Mouse (Mus musculus) hindlimb bud, embryonic 11.5 days (tissue): Measurements from ENCODE around the gene Abcc9.

Experiments used
- DNase-seq: peaks from one replicate; pipeline ENCODE4 v3.0.0-alpha.2; 2012; ENCODE audit warnings: low read depth, low spot score; ENCODE audit errors: extremely low spot score

Abcc9 gene

DNA sequence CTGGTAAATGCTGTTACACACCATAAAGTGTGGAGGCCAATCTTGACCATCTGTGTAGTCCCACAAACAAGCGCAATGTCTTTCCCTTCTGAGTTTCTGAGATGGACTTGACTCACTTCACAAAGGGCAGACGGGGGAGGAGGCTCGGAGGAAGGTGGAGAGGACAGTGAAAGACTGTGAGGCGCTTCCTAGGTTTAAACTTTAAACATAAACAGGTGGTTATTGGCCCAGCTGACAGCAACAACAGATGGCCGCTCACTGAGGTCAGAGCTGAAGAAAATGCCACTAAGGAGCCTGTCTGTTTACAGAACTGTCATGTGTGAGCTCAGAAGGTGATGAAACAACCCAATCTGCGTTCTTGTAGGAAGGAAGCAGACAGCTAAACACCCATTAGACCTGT lies 78.8 kb downstream of the Abcc9 start:
- DNase-seq, result no peak

DNA sequence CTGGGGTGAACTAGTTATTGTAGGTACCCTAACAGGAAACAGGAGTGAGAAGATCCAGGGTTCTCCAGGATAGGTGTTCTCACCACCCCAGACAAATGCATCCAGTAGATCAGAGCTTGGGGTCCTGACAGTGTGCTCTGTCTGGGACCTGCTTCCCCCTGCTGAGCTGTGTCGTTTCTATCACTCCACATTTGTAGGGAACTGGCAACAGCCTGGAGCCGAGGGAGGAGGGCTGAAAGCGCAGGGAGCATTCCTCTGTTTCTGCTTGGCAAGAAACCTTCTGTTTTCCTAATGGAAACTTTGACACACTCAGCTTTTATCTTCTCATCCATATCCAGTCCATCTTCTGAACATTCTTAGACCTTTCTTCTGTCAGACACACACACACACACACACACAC lies 85.5 kb downstream of the Abcc9 start:
- DNase-seq, result no peak

DNA sequence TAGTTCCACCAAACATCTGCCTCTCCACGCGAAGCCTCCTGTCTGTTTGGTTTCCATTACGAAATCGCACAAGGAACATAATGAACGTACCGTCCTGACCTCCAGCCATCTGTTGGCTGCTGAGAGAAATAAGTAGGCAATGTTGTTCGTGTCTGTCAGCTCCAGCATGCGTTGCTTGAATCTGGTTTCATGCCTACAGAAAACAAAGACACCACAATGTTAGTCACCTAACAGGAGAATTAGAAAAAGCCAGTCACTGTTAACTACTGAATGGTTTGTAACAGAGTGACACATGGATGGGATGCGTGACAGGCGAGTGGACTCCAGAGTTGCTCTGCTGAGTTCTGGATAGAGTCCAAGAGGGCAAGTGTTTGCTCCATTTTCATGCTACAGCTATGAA lies 87.8 kb downstream of the Abcc9 start:
- DNase-seq, result no peak

DNA sequence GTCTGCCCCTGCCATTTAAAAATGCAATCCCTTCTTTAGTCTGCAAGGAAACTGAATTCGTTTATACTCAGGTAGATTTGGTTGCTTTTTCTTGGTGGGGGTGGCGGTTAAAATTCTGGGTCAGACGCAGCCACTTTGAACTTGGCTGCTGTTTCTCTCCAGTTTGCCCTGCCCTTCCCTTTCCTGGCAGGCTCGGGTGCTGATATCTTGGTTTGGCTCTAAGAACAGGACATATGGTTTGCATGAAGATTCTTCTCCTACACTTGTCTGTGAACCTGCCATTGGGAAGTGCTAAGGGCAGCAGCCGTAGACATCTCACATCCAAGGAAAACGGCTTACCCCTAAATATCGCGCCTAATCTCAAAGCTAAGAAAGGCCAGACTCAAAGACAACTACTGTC lies 89.7 kb downstream of the Abcc9 start:
- DNase-seq, result no peak

DNA sequence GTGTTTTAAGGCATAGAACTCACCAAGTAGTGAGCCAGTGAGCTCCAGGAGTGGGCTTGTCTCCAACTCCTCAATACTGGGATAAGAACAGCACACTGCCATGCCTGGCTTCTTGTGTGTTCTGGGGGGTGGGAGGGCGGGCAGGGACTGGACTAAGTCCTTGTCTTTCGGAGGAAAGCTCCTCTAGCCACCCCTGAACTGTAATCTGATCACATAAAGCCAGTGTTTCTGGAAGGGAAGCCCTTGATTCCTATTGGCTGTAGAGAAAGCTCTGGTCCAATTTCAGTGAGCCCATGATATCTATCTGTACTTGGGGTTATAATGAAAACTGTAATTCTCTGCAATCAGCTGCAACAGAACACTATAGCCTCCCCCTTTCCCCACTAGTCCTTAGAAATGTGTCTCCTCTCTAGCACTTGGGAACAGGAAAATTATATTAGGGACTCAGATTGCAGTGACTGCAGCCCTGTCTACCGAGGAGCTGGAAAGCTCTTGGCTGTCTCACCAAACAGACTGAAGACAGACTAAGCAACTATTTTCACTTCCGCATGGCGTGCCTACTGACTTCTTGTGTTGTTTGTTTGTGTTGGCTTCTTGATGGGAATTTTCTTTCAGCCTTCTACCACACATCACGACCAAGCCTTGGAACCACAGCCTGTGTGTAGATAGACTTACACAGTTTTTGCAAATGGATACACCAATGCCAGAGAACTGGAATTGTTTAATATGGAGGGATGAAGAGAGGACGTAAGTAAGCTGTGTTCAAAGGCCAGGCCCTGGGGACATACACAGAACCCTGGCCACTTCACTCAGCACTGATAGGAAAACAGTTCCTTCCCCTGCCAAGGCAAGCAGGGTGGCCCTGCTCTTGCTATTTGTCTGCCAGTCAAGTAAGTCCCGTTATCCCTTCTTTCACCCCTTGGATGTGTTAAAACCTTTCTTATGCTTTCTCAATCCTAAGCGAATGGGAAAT lies 92.4 kb downstream of the Abcc9 start:
- DNase-seq, result no peak

DNA sequence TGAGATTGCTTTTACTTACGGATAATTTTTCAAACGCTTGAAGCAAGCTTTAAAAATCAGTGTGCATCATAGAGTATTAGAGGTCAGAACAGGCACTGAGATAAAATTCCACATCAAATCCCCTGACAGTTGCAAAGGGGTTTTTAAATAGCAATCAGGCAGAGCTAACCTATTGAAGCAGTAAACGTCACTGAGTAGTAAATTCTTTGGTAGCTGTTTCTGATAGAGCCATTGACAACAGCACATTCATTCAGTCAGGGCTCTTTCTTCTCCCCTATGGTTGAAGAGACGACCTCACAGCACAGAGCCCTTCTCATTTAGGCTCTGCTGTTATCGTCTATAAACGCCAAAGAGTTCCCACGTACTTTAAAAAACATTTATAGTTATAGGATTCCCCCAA lies 95.0 kb downstream of the Abcc9 start:
- no peak for DNase-seq

DNA sequence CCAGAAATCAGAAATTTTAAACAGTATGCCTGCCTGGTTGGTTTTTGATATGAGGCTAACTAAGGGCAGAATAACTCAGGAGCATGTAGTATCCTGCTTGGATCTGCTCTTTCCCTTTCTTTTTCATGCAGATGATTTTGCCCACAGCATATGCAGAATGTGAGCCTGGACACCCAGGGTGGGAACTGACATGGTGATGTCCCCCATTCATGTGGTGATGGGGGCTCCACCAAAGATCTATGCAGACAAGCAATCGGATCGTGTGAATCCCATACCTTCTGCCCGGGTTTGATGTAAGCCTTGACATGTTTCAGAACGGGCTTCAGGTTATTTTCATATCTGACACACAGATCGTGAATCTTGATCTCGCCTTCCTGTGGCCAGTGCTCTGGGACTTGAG lies 99.3 kb downstream of the Abcc9 start:
- DNase-seq, result no peak

DNA sequence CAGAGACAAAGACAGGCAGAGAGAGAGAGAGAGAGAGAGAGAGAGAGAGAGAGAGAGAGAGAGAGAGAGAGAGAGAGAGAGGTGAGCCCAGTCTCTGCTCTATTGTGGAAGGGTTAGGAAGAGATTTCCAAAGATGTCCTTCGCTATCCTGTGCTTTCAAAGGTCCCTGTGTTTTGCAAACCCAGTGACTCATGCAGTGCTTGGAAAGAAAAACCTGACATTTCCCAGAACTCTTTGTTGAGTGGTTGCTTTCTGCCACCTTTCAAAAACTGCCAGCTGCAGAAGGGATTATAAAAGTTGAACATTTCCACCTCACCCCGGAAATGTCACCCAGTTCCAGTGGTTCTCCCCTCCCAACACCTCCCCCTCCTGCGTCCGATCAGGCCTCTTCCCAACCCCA lies 123.3 kb downstream of the Abcc9 start:
- DNase-seq, result no peak

DNA sequence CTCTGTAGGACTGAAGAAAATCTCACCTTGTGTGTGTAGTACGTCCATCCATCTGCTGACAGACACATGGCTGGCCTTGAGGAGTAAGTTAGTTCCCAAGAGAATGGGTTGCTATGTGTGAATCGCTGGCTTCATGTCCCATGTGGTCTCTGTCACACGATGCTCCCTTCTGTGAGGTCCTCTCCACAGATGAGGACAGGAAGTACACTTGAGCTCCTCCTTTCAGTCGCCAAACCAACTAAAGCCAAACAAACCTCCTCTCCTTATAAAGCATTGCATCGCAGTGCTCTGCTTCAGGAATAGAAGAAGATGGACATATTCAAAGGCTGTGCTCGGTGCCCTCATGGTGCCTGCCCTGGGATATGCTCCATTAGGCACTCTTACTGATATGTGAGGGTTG lies 124.3 kb downstream of the Abcc9 start:
- DNase-seq, result no peak

DNA sequence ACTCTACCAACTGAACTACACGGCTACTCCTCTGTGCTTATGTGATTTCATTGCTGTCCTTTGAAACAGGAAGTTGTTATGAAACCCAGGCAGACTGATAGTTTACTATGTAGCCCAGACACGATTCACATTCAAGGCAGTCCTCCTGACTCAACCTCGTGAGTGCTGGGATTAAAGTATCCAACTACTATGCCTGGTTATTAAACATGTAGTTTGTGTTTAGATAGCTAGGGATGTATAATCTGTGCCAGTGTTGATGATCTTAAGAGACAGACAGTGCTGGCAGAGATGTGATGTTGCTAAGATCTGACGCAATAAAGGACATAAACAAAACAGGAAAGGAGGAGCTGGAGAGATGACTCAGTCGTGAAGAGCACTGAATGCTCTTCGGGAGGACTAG lies 129.2 kb downstream of the Abcc9 start:
- DNase-seq, result no peak

DNA sequence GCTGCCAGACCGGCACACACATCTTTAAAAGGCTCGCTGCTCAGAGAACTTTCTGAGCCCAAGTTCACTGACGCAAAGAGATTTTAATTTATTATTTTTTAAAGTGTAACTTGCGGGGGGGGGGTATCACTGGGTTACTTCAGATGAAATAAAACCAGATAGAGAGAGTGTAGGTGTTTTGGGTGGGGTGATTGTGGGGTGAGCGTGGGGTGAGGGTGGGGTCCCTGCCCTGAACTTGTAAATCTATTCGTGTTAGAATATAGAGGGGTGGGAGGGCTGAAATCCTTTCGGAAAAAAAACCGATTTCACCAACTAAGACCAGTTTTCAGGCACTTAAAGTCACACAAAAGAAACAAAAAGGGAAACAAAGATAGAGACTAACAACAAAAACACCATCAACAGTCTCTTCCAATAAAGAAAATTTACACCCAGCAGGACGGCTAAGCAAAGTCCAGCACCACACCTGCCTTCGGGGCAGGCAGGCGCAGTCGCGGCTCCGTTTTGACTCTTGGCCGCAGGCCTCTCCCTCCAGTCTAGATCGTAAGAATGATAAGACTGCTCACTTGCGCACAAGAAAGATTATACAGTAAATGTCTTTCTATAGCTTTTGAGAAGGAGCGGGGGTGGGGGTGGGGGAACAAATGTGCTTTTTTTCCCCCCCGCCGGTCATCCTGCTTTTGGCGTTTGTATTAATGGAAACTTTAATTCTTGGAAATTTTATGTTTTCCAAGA lies 130.3 kb downstream of the Abcc9 start:
- DNase-seq, result no peak

DNA sequence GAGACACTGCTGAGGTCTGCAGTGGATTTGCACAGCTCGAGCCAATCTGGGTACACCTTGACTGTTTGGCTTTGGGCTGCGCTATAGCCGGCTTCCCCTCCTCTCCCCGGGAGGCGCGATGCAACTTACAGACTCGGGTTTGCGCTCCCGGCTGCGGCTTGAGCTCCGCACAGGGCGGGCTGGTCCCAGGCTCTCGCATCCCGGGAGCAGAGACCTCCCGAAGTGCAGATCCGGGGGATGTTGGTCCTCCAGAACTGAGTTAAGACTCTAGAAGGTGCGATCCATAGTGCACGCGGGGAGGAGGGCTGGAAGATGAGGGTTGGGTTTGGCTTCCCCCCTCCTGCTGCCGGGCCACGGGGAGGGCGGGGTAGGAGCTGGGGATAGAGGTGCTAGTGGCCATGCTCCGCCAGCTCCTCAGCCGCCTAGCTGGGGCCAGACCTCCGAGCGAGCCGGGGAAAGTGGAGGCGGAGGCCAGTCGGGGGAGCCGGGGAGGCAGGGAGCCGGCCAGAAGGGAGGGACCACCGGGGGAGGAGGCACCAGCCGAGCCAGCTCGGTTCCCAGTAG lies 131.0 kb downstream of the Abcc9 start, which contains the start of gene Kcnj8:
Kcnj8 (minus strand) TSS at position 560 of the 564 bp plus-strand sequence.
- no peak for DNase-seq

DNA sequence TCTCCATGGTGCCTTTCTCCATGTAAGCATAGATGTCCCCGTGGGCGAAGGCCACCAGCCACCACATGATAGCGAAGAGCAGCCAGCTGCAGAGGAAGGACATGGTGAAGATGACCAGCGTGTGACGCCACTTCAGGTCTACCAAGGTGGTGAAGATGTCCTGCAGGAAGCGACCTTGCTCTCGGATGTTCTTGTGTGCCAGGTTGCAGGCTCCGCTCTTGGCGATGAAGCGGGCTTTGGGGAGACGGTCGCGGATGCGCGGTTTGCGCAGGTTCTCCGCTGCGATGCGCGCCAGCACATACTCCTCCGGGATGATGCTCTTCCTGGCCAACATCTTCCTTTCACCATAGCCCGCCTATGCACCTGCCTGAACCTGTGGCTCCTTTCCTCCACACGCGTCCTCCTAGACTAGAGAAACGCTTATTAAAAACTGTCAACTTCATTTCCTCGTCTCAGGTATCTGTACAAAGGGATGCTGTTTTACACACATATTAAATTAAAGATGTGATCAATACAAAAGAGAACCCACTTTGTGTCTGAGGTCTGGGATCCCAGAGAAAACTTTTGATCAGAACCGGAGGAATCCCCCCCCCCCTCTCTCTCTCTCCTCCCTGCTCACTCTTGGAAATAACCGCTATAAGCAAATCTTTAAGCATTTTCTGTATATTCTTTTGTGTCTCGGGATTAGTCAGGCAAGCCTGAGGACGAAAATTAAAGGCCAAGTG lies 131.9 kb downstream of the Abcc9 start:
- no peak for DNase-seq

DNA sequence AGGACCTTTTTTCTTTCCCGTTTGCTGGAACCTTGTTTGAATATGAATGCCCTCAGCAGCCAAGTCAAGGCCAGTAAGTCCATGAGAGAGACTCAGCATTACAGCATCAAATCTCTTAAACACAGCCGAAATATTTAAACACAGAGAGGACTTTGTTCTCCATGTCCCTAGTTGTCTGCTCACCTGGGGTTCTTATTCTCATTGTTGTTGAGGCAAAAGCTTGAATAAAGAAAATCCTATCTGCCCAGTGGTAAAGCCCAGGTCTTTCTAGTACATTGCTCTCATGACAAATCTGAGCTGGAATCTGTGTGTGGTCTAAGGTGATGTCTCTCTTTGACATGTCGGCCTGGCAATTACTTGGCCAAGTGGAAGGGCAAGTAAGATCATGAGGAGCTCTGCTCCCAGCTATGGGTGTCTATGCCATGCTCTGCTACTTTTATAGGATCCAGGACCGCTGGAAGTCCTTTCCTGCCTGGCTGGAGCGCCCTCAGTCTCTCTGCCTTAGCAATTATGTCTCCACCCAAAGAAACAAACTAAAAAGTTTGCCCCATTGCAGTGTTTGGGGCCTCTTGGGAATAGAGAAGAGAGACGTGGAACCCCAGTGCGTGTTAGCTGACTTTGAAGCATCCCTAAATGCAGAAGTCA lies 133.3 kb downstream of the Abcc9 start:
- no peak for DNase-seq

DNA sequence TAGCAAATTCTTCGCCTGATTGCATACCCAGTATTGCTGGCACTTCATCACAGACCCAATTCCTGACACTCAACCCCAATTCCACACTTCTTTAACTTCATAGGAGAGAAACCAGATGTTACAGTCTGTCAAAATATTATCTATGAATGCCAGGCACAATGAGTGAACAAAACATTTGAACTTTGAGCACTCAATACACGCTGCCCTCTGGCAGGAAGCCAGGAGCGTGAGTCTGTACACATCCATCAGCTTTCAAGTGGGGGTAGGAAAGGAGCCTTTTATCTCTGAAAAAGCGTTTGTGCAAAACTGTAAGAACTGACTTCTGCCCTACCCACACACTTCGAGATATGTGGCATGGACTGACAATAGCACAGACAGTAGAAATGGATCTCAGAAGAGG lies 134.7 kb downstream of the Abcc9 start:
- DNase-seq, result no peak

DNA sequence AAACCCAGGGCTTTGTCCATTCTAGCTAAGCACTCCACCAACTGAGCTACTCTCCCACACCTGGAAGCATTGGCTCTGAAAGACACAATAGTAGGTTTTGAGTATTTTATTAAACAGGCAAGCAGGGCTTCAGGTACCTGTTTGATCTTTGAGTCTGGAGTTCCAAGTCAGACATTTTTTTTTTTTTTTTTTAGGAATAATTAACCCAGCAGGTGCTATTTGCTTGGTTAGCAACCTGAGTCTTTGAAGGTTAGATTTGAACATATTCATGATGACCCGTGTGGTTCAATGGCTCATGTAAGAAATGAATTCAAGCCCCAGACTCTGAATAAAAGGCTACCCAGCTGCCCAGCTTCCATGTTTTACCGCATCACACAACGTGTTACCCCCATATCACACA lies 137.4 kb downstream of the Abcc9 start:
- no peak for DNase-seq

DNA sequence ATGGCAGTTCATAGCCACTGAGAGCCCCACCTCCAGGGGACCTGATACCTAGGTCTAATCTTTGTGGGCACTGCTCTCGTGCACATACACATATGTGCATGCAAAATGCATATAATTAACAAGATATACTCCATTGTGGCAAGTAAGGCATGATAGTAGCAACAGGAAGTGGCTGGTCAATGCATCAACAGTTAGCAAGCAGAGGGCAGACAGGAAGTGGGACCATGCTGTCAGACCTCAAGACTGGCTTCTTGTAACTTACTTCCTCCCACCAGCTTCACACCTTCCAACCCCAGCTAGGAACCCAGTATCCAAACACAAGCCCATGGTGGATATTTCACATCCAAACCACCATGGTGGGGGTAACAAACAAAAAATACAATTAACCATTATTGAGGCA lies 141.0 kb downstream of the Abcc9 start:
- no peak for DNase-seq

DNA sequence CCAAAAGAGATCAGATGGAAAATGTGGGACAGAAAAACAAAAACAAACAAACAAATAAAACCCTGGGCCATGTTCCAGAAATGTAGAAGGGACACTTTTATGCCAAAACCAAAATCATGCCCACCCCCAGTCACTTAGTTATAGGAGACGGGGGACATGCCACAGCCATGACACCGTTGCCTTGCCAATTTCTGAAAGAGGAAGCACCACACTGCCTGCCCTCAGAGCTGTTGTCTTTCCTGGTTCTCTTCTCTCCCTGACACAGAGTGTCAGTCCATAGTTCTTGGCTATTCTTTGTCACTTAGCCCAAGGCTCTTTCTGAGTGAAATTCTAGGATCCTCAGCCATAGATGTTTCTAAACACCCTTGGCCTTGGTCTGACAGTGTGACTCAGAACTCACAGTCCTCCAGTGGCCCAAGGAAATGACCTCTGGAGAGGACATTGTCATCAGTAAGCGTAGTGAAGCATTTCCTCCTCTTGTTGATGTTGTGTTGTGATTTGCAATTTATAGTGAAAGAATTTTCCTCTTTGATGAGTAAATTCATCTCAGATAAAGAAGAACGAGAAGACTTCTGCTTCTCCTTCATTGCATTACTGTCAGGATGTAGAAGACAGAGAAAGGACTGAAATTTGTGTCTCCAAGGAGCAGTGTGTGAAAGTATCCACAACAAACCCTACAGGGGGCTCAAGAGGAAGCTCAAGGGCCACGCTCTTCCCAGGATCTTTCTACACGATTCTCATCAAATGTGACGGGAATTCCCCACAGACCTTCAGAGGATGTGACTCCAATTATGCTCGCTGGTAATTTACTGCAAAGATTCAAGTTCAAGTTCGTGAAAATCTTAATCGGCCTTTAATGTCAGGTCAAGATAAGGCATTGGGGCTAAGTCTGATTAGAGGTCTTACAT lies 143.1 kb downstream of the Abcc9 start:
- no peak for DNase-seq

DNA sequence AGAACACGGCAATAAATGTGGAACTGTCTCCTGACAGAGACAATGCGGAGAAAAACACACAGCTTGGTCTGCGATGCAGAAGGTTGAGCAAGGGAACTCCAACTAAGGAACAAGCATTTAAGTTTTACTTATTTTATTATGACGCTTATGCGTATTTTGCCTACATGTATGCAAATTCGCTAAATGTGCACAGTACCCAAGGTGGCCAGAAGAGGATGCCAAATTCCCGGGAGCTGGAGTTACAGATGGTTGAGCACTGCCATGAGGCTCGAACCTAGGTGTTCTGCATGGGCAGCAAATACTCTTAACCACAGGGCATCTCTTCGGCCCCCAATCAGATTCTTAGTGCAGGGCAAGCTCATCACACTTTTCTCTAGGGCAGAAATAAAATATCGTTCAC lies 144.0 kb downstream of the Abcc9 start:
- no peak for DNase-seq

DNA sequence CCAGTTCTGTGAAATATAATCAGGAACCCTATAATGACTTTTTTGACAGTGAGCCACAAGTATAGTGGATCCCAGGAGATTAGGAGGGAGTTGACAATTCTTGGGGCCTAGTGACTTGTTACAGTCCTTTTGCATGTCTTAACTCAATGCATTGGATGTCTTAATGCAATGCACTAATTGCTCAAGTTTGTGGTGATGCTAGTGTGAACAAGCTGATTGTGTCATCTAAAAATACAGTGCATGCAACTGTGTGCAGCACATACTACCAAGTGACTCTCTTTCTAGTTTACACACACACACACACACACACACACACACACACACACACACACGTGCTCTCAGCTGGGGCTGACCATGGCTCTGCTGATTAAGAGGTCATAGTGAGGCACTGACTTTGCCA lies 146.1 kb downstream of the Abcc9 start:
- DNase-seq, result no peak
